Mouse (Mus musculus): Measurements from ENCODE around the gene Cttnbp2nl. TPM values are rescaled to one million over a fixed set of nuclear protein-coding genes. Genes with fewer than 3 reads are reported as not detected.

The Cttnbp2nl gene
- polyA plus RNA-seq, 1 experiment: 4.2 TPM

DNA sequence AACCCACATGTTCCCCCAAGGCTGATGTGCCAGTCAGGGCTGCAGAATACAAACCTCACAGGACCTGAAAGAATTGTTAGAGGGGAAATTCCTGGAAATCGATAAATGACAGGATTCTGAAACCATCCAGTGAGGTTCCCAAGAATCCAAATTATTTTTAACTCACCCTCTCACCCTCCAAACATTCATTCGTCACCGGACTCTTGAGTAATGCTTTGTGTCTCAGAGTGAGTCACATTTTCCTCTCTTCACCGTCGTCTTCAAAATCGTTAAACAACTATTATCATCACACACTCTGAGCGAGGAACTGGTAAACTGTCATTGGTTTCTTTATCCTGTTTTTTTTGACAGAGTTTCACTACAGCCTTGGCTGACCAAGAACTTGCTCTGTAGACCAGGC, 7.0 kb upstream of the Cttnbp2nl start:
- Histone ChIP-seq H3K4me1 (ENCODE audit: control insufficient read depth, insufficient read depth, low read length) (peaks cover 8% of the 10 kb centered on the region; the same call in 1 of the 2 replicates), H3K27me3 (replicated peaks; ENCODE audit: control insufficient read depth, insufficient read depth, low read length) (no peaks in the 10 kb centered on the region), H3K4me3 (ENCODE audit: insufficient read depth, low read depth, low read length) (no peak overlapping the region), H3K36me3 (ENCODE audit: control insufficient read depth, insufficient read depth, low read length) (no peaks in the 10 kb centered on the region), H3K27ac (ENCODE audit: insufficient read depth, low read depth, low read length) (no peak overlapping the region)
- DNase-seq: no peak
- TF ChIP-seq POLR2A (IDR thresholded peaks at IDR 0.05; ENCODE audit: low read depth, low read length) (no peak), CTCF (conservative IDR thresholded peaks at IDR 0.05; ENCODE audit: insufficient read depth, insufficient read length, low read depth, low read length) (no peak)
- 70% methylated on average over 7 of the region's 7 CpGs for WGBS

DNA sequence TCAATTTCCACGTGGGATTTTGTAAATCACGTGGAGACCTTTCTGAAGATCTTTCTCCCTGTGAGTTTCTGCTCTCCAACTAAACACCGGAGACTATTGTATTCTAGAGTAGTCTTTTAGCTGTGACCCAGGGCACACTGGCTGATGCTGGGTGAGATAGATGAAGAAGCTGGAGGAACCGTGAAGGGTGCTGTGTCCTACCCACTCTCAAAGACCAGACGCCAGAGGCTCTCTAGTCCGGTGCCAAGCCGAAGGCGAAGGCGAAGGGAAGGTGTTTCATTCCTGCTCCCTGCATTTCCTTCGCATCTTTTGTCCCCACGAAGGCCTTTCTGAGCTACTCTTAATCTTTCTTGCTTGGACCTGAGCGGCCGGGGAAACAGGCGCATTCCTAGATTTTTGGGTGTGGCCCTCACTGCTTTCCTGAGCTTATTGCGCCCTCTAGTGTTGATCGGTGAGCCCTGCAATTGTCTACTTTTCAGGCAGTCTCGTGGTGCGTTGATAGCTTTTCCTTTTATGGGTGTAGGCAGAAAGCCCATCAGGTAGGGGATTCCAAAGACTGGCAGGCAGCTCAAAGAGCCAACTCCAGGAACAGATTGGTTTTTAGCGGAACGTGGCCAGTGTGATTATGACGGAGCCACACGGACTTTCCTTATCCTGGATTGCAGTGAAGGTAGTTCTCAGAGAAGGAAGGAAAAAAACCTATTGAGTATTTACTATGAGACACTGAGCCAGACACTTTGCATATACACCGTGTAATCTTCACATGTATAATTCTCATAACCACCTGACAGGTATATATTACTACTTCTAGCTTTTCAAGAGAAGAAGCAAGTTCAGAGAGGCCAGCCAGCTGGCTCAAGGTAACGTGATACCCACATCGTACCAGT, 5.9 kb upstream of the Cttnbp2nl start:
- 11% methylated on average over 25 of the region's 25 CpGs for WGBS
- Histone ChIP-seq H3K27ac (ENCODE audit: insufficient read depth, low read depth, low read length) (no peak overlapping the region), H3K27me3 (replicated peaks; ENCODE audit: control insufficient read depth, insufficient read depth, low read length) (no peaks in the 10 kb centered on the region), H3K4me3 (ENCODE audit: insufficient read depth, low read depth, low read length) (peak overlapping the region; percentile 30; the same call in 1 of the 2 replicates), H3K36me3 (ENCODE audit: control insufficient read depth, insufficient read depth, low read length) (no peaks in the 10 kb centered on the region), H3K4me1 (ENCODE audit: control insufficient read depth, insufficient read depth, low read length) (peaks cover 11% of the 10 kb centered on the region; the same call in 1 of the 2 replicates)
- TF ChIP-seq POLR2A (IDR thresholded peaks at IDR 0.05; ENCODE audit: low read depth, low read length) (no peak), CTCF (conservative IDR thresholded peaks at IDR 0.05; ENCODE audit: insufficient read depth, insufficient read length, low read depth, low read length) (peak; percentile 98)
- peak; percentile 88 for DNase-seq

DNA sequence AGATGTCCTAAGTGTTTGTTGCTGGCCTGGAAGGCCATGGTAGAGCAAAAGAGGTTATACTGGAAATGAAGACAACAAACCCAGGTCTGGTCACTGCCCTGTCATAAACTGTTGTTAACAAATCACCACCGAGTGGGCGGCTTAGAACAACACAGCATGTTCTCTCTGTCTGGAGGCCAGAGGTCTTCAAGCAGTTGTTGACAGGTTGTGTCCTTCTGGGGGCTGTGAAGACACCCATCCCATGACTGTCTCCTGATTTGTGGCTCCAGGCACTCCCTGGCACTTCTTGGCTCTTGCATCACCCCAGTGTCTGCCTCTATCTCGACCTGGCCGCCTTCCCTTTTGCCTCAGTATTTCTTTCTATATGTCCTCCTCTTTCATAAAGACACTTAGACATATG, 2.7 kb upstream of the Cttnbp2nl start:
- H3K4me1 ChIP-seq (ENCODE audit: control insufficient read depth, insufficient read depth, low read length): peaks cover 13% of the 10 kb centered on the region; the same call in 1 of the 2 replicates
- H3K27ac ChIP-seq (ENCODE audit: insufficient read depth, low read depth, low read length): peak overlapping the region; percentile 91
- WGBS: 55% methylated on average over 4 of the region's 4 CpGs
- TF ChIP-seq POLR2A (IDR thresholded peaks at IDR 0.05; ENCODE audit: low read depth, low read length) (no peak), CTCF (conservative IDR thresholded peaks at IDR 0.05; ENCODE audit: insufficient read depth, insufficient read length, low read depth, low read length) (no peak)
- no peak overlapping the region for H3K4me3 ChIP-seq (ENCODE audit: insufficient read depth, low read depth, low read length)
- no peak for DNase-seq
- no peaks in the 10 kb centered on the region for H3K27me3 ChIP-seq (replicated peaks; ENCODE audit: control insufficient read depth, insufficient read depth, low read length)
- H3K36me3 ChIP-seq (ENCODE audit: control insufficient read depth, insufficient read depth, low read length): no peaks in the 10 kb centered on the region

- DNase-seq: peak; percentile 91
- Histone ChIP-seq H3K4me1 (ENCODE audit: control insufficient read depth, insufficient read depth, low read length) (peaks cover 16% of the 10 kb centered on the region; the same call in 1 of the 2 replicates), H3K36me3 (ENCODE audit: control insufficient read depth, insufficient read depth, low read length) (no peaks in the 10 kb centered on the region), H3K27ac (ENCODE audit: insufficient read depth, low read depth, low read length) (peak overlapping the region; percentile 91), H3K4me3 (ENCODE audit: insufficient read depth, low read depth, low read length) (no peak overlapping the region), H3K27me3 (replicated peaks; ENCODE audit: control insufficient read depth, insufficient read depth, low read length) (no peaks in the 10 kb centered on the region)
- TF ChIP-seq CTCF (conservative IDR thresholded peaks at IDR 0.05; ENCODE audit: insufficient read depth, insufficient read length, low read depth, low read length) (no peak), POLR2A (IDR thresholded peaks at IDR 0.05; ENCODE audit: low read depth, low read length) (no peak)
- 15% methylated on average over 7 of the region's 7 CpGs for WGBS
These were observed 2.0 kb upstream of the Cttnbp2nl start for GRCm38 (mm10) chr3:105054952-105055351.

DNA sequence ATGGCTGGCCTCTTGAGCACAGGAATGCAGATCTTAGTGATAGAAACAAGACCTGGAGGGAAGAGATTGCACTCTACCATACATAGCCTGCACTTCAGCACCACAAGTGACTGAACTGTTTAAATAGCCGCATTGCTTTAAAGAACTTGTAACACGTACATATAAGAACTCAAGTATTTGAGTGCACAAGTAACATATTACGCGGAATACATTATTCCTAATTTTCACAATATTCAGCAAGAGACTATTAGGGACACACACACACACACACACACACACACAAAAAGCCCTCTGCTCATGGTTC, 704 bp upstream of the Cttnbp2nl start:
- H3K4me1 ChIP-seq (ENCODE audit: control insufficient read depth, insufficient read depth, low read length): peaks cover 19% of the 10 kb centered on the region; the same call in 1 of the 2 replicates
- peak overlapping the region; percentile 51 for H3K4me3 ChIP-seq (ENCODE audit: insufficient read depth, low read depth, low read length)
- 64% methylated on average over 4 of the region's 4 CpGs for WGBS
- peak overlapping the region; percentile 65; the same call in 1 of the 2 replicates for H3K27ac ChIP-seq (ENCODE audit: insufficient read depth, low read depth, low read length)
- no peaks in the 10 kb centered on the region for H3K27me3 ChIP-seq (replicated peaks; ENCODE audit: control insufficient read depth, insufficient read depth, low read length)
- H3K36me3 ChIP-seq (ENCODE audit: control insufficient read depth, insufficient read depth, low read length): no peaks in the 10 kb centered on the region
- TF ChIP-seq POLR2A (IDR thresholded peaks at IDR 0.05; ENCODE audit: low read depth, low read length) (no peak), CTCF (conservative IDR thresholded peaks at IDR 0.05; ENCODE audit: insufficient read depth, insufficient read length, low read depth, low read length) (no peak)
- DNase-seq: no peak

DNA sequence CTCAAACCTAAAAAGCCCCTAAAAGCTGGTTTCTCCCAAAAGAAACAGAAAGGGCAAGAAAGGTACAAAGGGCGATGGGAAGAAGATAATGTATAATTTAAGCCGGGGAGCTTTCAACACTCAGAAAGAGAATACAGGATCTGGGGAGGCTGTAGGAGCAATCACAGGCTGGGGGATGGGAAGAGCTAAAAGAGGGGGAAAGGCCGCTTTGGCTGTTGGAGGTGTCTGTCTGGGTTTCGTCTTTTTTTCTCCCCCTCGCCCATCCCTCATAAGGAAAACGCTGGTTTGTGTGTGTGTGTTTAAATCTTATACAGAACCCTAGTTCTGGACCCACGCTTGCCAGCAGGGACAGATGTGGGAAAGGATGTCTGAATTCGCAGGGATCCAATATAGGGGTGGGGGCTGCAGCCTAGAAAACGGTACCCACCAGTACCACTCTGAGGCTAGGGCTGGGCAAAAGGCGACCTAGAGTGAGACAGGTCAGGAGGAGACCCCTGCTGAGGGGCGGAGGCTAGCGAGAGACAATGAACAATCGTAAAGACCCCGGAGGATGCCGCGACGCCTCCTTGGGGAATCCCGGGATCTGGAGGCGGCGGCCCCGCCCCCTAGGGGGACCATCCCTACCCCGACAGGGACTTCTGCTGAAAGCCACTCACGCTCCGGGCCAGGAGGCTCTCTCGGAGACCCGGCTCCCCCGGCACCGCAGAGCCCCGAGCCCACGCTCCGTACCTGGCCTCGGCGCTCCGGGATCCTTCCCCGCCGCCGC, 592 bp downstream of the Cttnbp2nl start:
- Histone ChIP-seq H3K4me3 (ENCODE audit: insufficient read depth, low read depth, low read length) (peak overlapping the region; percentile 95), H3K4me1 (ENCODE audit: control insufficient read depth, insufficient read depth, low read length) (peaks cover 22% of the 10 kb centered on the region; the same call in 1 of the 2 replicates), H3K36me3 (ENCODE audit: control insufficient read depth, insufficient read depth, low read length) (no peaks in the 10 kb centered on the region), H3K27me3 (replicated peaks; ENCODE audit: control insufficient read depth, insufficient read depth, low read length) (no peaks in the 10 kb centered on the region), H3K27ac (ENCODE audit: insufficient read depth, low read depth, low read length) (peak overlapping the region; percentile 72)
- TF ChIP-seq CTCF (conservative IDR thresholded peaks at IDR 0.05; ENCODE audit: insufficient read depth, insufficient read length, low read depth, low read length): no peak
- TF ChIP-seq POLR2A (IDR thresholded peaks at IDR 0.05; ENCODE audit: low read depth, low read length): no peak
- 2% methylated on average over 37 of the region's 37 CpGs for WGBS
- no peak for DNase-seq

- WGBS: 23% methylated on average over 2 of the region's 2 CpGs
- Histone ChIP-seq H3K27me3 (replicated peaks; ENCODE audit: control insufficient read depth, insufficient read depth, low read length) (no peaks in the 10 kb centered on the region), H3K36me3 (ENCODE audit: control insufficient read depth, insufficient read depth, low read length) (no peaks in the 10 kb centered on the region), H3K4me3 (ENCODE audit: insufficient read depth, low read depth, low read length) (no peak overlapping the region), H3K4me1 (ENCODE audit: control insufficient read depth, insufficient read depth, low read length) (peaks cover 24% of the 10 kb centered on the region; the same call in 1 of the 2 replicates), H3K27ac (ENCODE audit: insufficient read depth, low read depth, low read length) (no peak overlapping the region; the same call in 1 of the 2 replicates)
- DNase-seq: peak; percentile 27
- no peak for TF ChIP-seq CTCF (conservative IDR thresholded peaks at IDR 0.05; ENCODE audit: insufficient read depth, insufficient read length, low read depth, low read length)
These were observed 1.8 kb downstream of the Cttnbp2nl start for GRCm38 (mm10) chr3:105051103-105051502.

Data from kidney, adult 2 months (tissue).